Mouse (Mus musculus): ENCODE data around the gene Itga1. TPM values are rescaled to one million over a fixed set of nuclear protein-coding genes. Genes with fewer than 3 reads are reported as not detected.
A peak's percentile ranks its signal among the peaks of the same experiment; 100 is the strongest.

Itga1 gene
- total RNA-seq, 2 experiments from 2014 or later, result 45.5 to 60.3 TPM

- ATAC-seq (ENCODE audit: poor library complexity, severe bottlenecking), result no peak
These were observed 34.3 kb downstream of the Itga1 start for GRCm38 (mm10) chr13:115067324-115067967.

- ATAC-seq (ENCODE audit: poor library complexity, severe bottlenecking), result no peak
These were observed 44.2 kb downstream of the Itga1 start for GRCm38 (mm10) chr13:115057555-115057954.

- ATAC-seq (ENCODE audit: poor library complexity, severe bottlenecking), result no peak
These were observed 47.0 kb downstream of the Itga1 start for GRCm38 (mm10) chr13:115054783-115055182.

- ATAC-seq (ENCODE audit: poor library complexity, severe bottlenecking), result no peak
These were observed 49.2 kb downstream of the Itga1 start for GRCm38 (mm10) chr13:115052568-115052967.

- no peak for ATAC-seq (ENCODE audit: poor library complexity, severe bottlenecking)
These were observed 50.9 kb downstream of the Itga1 start for GRCm38 (mm10) chr13:115050660-115051559.

GRCm38 (mm10) chr13:115042652-115043051 is 59.1 kb downstream of the Itga1 start:
- no peak for ATAC-seq (ENCODE audit: poor library complexity, severe bottlenecking)

- no peak for ATAC-seq (ENCODE audit: poor library complexity, severe bottlenecking)
These were observed 64.5 kb downstream of the Itga1 start for GRCm38 (mm10) chr13:115037304-115037703.

GRCm38 (mm10) chr13:115035387-115035786 is 66.4 kb downstream of the Itga1 start:
- ATAC-seq (ENCODE audit: poor library complexity, severe bottlenecking), result no peak

- ATAC-seq (ENCODE audit: poor library complexity, severe bottlenecking), result no peak
These were observed 68.6 kb downstream of the Itga1 start for GRCm38 (mm10) chr13:115033135-115033534.

GRCm38 (mm10) chr13:115031177-115032000 is 70.4 kb downstream of the Itga1 start:
- ATAC-seq (ENCODE audit: poor library complexity, severe bottlenecking), result no peak

- ATAC-seq (ENCODE audit: poor library complexity, severe bottlenecking), result no peak
These were observed 76.4 kb downstream of the Itga1 start for GRCm38 (mm10) chr13:115025394-115025793.

GRCm38 (mm10) chr13:115022117-115022787 is 79.5 kb downstream of the Itga1 start:
- ATAC-seq (ENCODE audit: poor library complexity, severe bottlenecking), result no peak

GRCm38 (mm10) chr13:115021411-115021810 is 80.4 kb downstream of the Itga1 start:
- ATAC-seq (ENCODE audit: poor library complexity, severe bottlenecking), result no peak

GRCm38 (mm10) chr13:115020727-115021126 is 81.0 kb downstream of the Itga1 start:
- ATAC-seq (ENCODE audit: poor library complexity, severe bottlenecking), result peak; percentile 60

- no peak for ATAC-seq (ENCODE audit: poor library complexity, severe bottlenecking)
These were observed 84.2 kb downstream of the Itga1 start for GRCm38 (mm10) chr13:115017545-115017944.

GRCm38 (mm10) chr13:115011547-115011946 is 90.2 kb downstream of the Itga1 start:
- peak; percentile 70 for ATAC-seq (ENCODE audit: poor library complexity, severe bottlenecking)

GRCm38 (mm10) chr13:115006213-115006835 is 95.4 kb downstream of the Itga1 start:
- ATAC-seq (ENCODE audit: poor library complexity, severe bottlenecking), result 0 out of 2 replicates have a peak, but pooled peaks have one; percentile 10

- no peak for ATAC-seq (ENCODE audit: poor library complexity, severe bottlenecking)
These were observed 96.4 kb downstream of the Itga1 start for GRCm38 (mm10) chr13:115005342-115005741.

GRCm38 (mm10) chr13:115003444-115004053 is 98.2 kb downstream of the Itga1 start:
- no peak for ATAC-seq (ENCODE audit: poor library complexity, severe bottlenecking)

GRCm38 (mm10) chr13:115002837-115003236 is 98.9 kb downstream of the Itga1 start:
- ATAC-seq (ENCODE audit: poor library complexity, severe bottlenecking), result no peak
